Mouse (Mus musculus): ENCODE results near the gene Edf1. TPM values are rescaled to one million over a fixed set of nuclear protein-coding genes. Genes with fewer than 3 reads are reported as not detected.
A peak's percentile ranks its signal among the peaks of the same experiment; 100 is the strongest.

Gene Edf1
- polyA plus RNA-seq, 1 experiment: 189 TPM

- no peak for DNase-seq (ENCODE audit: low read depth)
These were observed 20.5 kb downstream of the Edf1 start for GRCm38 (mm10) chr2:25577951-25578795.

GRCm38 (mm10) chr2:25578796-25579736 lies 21.4 kb downstream of the Edf1 start:
- TF ChIP-seq POLR2A (IDR thresholded peaks at IDR 0.05; ENCODE audit: borderline replicate concordance, extremely low read depth, insufficient read depth, insufficient read length, poor library complexity, severe bottlenecking) (no peak), CTCF (IDR thresholded peaks at IDR 0.05; ENCODE audit: borderline replicate concordance, extremely low read depth, insufficient read depth, insufficient read length) (no peak)
- no peak for DNase-seq (ENCODE audit: low read depth)

More at GRCm38 (mm10) chr2:25577951-25578795, 20.5 kb downstream of the Edf1 start:
- TF ChIP-seq CTCF (IDR thresholded peaks at IDR 0.05; ENCODE audit: borderline replicate concordance, extremely low read depth, insufficient read depth, insufficient read length) (no peak; the same call in 1 of the 2 replicates), POLR2A (IDR thresholded peaks at IDR 0.05; ENCODE audit: borderline replicate concordance, extremely low read depth, insufficient read depth, insufficient read length, poor library complexity, severe bottlenecking) (no peak)

GRCm38 (mm10) chr2:25579737-25580460 lies 22.3 kb downstream of the Edf1 start:
- DNase-seq (ENCODE audit: low read depth): peak; percentile 61
- TF ChIP-seq POLR2A (IDR thresholded peaks at IDR 0.05; ENCODE audit: borderline replicate concordance, extremely low read depth, insufficient read depth, insufficient read length, poor library complexity, severe bottlenecking): no peak
- TF ChIP-seq CTCF (IDR thresholded peaks at IDR 0.05; ENCODE audit: borderline replicate concordance, extremely low read depth, insufficient read depth, insufficient read length): peak; percentile 56; the same call in 1 of the 2 replicates

GRCm38 (mm10) chr2:25580621-25581101 lies 23.0 kb downstream of the Edf1 start:
- TF ChIP-seq CTCF (IDR thresholded peaks at IDR 0.05; ENCODE audit: borderline replicate concordance, extremely low read depth, insufficient read depth, insufficient read length) (no peak), POLR2A (IDR thresholded peaks at IDR 0.05; ENCODE audit: borderline replicate concordance, extremely low read depth, insufficient read depth, insufficient read length, poor library complexity, severe bottlenecking) (no peak)
- no peak for DNase-seq (ENCODE audit: low read depth)

- no peak for TF ChIP-seq POLR2A (IDR thresholded peaks at IDR 0.05; ENCODE audit: borderline replicate concordance, extremely low read depth, insufficient read depth, insufficient read length, poor library complexity, severe bottlenecking)
- peak; percentile 89 for TF ChIP-seq CTCF (IDR thresholded peaks at IDR 0.05; ENCODE audit: borderline replicate concordance, extremely low read depth, insufficient read depth, insufficient read length)
- peak; percentile 86 for DNase-seq (ENCODE audit: low read depth)
These were observed 23.7 kb downstream of the Edf1 start, which contains the start of gene Ajm1 for GRCm38 (mm10) chr2:25581294-25581864. Ajm1 (minus strand) TSS chr2:25581757.

GRCm38 (mm10) chr2:25581901-25582301 lies 24.3 kb downstream of the Edf1 start:
- DNase-seq (ENCODE audit: low read depth): no peak
- TF ChIP-seq POLR2A (IDR thresholded peaks at IDR 0.05; ENCODE audit: borderline replicate concordance, extremely low read depth, insufficient read depth, insufficient read length, poor library complexity, severe bottlenecking): no peak
- TF ChIP-seq CTCF (IDR thresholded peaks at IDR 0.05; ENCODE audit: borderline replicate concordance, extremely low read depth, insufficient read depth, insufficient read length): no peak

- TF ChIP-seq POLR2A (IDR thresholded peaks at IDR 0.05; ENCODE audit: borderline replicate concordance, extremely low read depth, insufficient read depth, insufficient read length, poor library complexity, severe bottlenecking) (no peak), CTCF (IDR thresholded peaks at IDR 0.05; ENCODE audit: borderline replicate concordance, extremely low read depth, insufficient read depth, insufficient read length) (no peak)
- peak; percentile 67 for DNase-seq (ENCODE audit: low read depth)
These were observed 24.9 kb downstream of the Edf1 start for GRCm38 (mm10) chr2:25582466-25583119.

- no peak for DNase-seq (ENCODE audit: low read depth)
- TF ChIP-seq POLR2A (IDR thresholded peaks at IDR 0.05; ENCODE audit: borderline replicate concordance, extremely low read depth, insufficient read depth, insufficient read length, poor library complexity, severe bottlenecking) (no peak), CTCF (IDR thresholded peaks at IDR 0.05; ENCODE audit: borderline replicate concordance, extremely low read depth, insufficient read depth, insufficient read length) (no peak)
These were observed 25.5 kb downstream of the Edf1 start for GRCm38 (mm10) chr2:25583120-25583481.

GRCm38 (mm10) chr2:25583571-25583970 lies 25.9 kb downstream of the Edf1 start:
- DNase-seq (ENCODE audit: low read depth): no peak
- TF ChIP-seq POLR2A (IDR thresholded peaks at IDR 0.05; ENCODE audit: borderline replicate concordance, extremely low read depth, insufficient read depth, insufficient read length, poor library complexity, severe bottlenecking): no peak
- no peak for TF ChIP-seq CTCF (IDR thresholded peaks at IDR 0.05; ENCODE audit: borderline replicate concordance, extremely low read depth, insufficient read depth, insufficient read length)

GRCm38 (mm10) chr2:25584152-25584551 lies 26.5 kb downstream of the Edf1 start:
- TF ChIP-seq CTCF (IDR thresholded peaks at IDR 0.05; ENCODE audit: borderline replicate concordance, extremely low read depth, insufficient read depth, insufficient read length): no peak
- no peak for TF ChIP-seq POLR2A (IDR thresholded peaks at IDR 0.05; ENCODE audit: borderline replicate concordance, extremely low read depth, insufficient read depth, insufficient read length, poor library complexity, severe bottlenecking)
- no peak for DNase-seq (ENCODE audit: low read depth)

All from brain, embryonic 14.5 days (tissue).